9 mouse cellular contexts compared by ENCODE assay signal in the genomic region with DNA sequence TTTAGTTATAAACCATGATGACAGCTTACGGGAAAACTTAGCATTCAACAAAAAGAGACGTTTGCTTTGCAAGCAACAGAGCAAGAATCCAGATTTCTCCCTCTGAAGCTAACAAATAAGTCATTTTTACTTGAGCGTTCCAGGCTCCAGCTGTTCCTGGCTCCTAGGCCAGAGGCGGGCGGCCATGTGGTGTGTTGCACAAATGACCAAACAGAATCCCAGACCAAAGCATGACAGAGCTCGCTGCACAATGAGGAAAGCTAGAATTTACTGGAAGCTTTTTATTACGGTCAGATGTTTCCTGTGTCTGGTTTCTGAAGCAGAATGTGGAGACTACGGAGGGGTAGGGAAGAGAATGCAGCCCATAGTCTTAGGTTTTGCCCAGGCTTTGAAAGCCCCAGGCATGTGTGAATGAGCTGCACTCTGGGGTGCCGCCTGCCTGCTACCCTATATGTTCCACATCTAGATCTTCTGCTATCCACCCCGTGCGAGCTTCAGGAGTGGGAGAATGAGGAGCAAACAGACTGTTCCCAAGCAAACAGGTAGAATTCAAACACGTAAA.
DNase-seq lines count a peak whose midpoint lies in the region; ATAC-seq and TF ChIP-seq lines count a peak whose summit lies in the region.
"Had no signal": no experiment of that assay in that cellular context is flagged by ENCODE, and none has a peak within 500 bp of the region (broad histone marks: within the 10 kb centered on the region; RNA-seq: fewer than 3 reads in every experiment).

No protein-coding gene starts in this region.

- no peak overlapping the region for H3K4me3 ChIP-seq in hindbrain, embryonic 14.5 days (replicated peaks; ENCODE audit: low read length)
- H3K4me3 ChIP-seq in hindbrain, embryonic 12.5 days = no peak overlapping the region
- H3K4me3 ChIP-seq in embryonic facial prominence, embryonic 10.5 days = no peak overlapping the region
- H3K4me3 ChIP-seq in hindbrain, postnatal 0 days (ENCODE audit: low read length) = no peak overlapping the region
- no peak overlapping the region for H3K4me3 ChIP-seq in forebrain, postnatal 0 days (ENCODE audit: low read depth, low read length)

- no peaks in the 10 kb centered on the region for H3K36me3 ChIP-seq in hindbrain, embryonic 14.5 days (replicated peaks; ENCODE audit: control insufficient read depth, insufficient read depth)
- no peaks in the 10 kb centered on the region for H3K36me3 ChIP-seq in hindbrain, embryonic 12.5 days
- no peaks in the 10 kb centered on the region; the same call in 1 of the 2 replicates for H3K36me3 ChIP-seq in embryonic facial prominence, embryonic 10.5 days (replicated peaks)
- H3K36me3 ChIP-seq in hindbrain, postnatal 0 days (ENCODE audit: insufficient read depth, low read length) = no peaks in the 10 kb centered on the region
- no peaks in the 10 kb centered on the region for H3K36me3 ChIP-seq in forebrain, postnatal 0 days (ENCODE audit: insufficient read depth)

- no peaks in the 10 kb centered on the region for H3K27me3 ChIP-seq in hindbrain, embryonic 14.5 days (ENCODE audit: control insufficient read depth, insufficient read depth, low read length)
- no peaks in the 10 kb centered on the region for H3K27me3 ChIP-seq in hindbrain, embryonic 12.5 days
- no peaks in the 10 kb centered on the region for H3K27me3 ChIP-seq in embryonic facial prominence, embryonic 10.5 days (replicated peaks; ENCODE audit: low read depth, poor library complexity, severe bottlenecking)
- no peaks in the 10 kb centered on the region for H3K27me3 ChIP-seq in hindbrain, postnatal 0 days (ENCODE audit: insufficient read depth, low read length)
- no peaks in the 10 kb centered on the region for H3K27me3 ChIP-seq in forebrain, postnatal 0 days (ENCODE audit: insufficient read depth, low read length)

- H3K4me2 ChIP-seq in hindbrain, embryonic 14.5 days (replicated peaks) = no peak overlapping the region
- no peak overlapping the region for H3K4me2 ChIP-seq in hindbrain, embryonic 12.5 days (replicated peaks)
- H3K4me2 ChIP-seq in hindbrain, postnatal 0 days (ENCODE audit: low read depth, low read length) = no peak overlapping the region
- no peak overlapping the region for H3K4me2 ChIP-seq in forebrain, postnatal 0 days (ENCODE audit: low read depth)

- no peak overlapping the region for H3K9ac ChIP-seq in hindbrain, embryonic 14.5 days
- no peak overlapping the region for H3K9ac ChIP-seq in hindbrain, embryonic 12.5 days
- H3K9ac ChIP-seq in hindbrain, postnatal 0 days (replicated peaks; ENCODE audit: low read length) = no peak overlapping the region
- H3K9ac ChIP-seq in forebrain, postnatal 0 days = no peak overlapping the region

- no peaks in the 10 kb centered on the region; the same call in none of the 2 replicates for H3K4me1 ChIP-seq in hindbrain, embryonic 14.5 days (replicated peaks; ENCODE audit: control insufficient read depth, insufficient read depth, low read length)
- H3K4me1 ChIP-seq in hindbrain, embryonic 12.5 days = peaks cover 25% of the 10 kb centered on the region
- H3K4me1 ChIP-seq in embryonic facial prominence, embryonic 10.5 days = peaks cover 47% of the 10 kb centered on the region
- H3K4me1 ChIP-seq in hindbrain, postnatal 0 days (ENCODE audit: insufficient read depth, low read length) = peaks cover 3% of the 10 kb centered on the region; the same call in 1 of the 2 replicates
- H3K4me1 ChIP-seq in forebrain, postnatal 0 days (ENCODE audit: insufficient read depth) = no peaks in the 10 kb centered on the region

- TF ChIP-seq CTCF in hindbrain, postnatal 0 days (IDR thresholded peaks at IDR 0.05; ENCODE audit: low read depth) = no peak
- TF ChIP-seq CTCF in forebrain, postnatal 0 days (IDR thresholded peaks at IDR 0.05; ENCODE audit: low read depth) = no peak

- no peak for ATAC-seq in hindbrain, embryonic 14.5 days (ENCODE audit: low FRiP score)
- no peak for ATAC-seq in hindbrain, embryonic 12.5 days (ENCODE audit: low FRiP score)
- 0 out of 2 replicates have a peak, but pooled peaks have one; percentile 43 for ATAC-seq in hindbrain, postnatal 0 days
- ATAC-seq in forebrain, postnatal 0 days = no peak
- ATAC-seq: midbrain, embryonic 16.5 days had no signal

- DNase-seq in hindbrain, embryonic 14.5 days (ENCODE audit: low spot score) = no peak
- DNase-seq in embryonic facial prominence, embryonic 10.5 days (ENCODE audit: low spot score) = no peak
- DNase-seq in hindbrain, postnatal 0 days (ENCODE audit: low spot score) = peak; percentile 48
- DNase-seq in lung, postnatal 10 days = peak; percentile 71
- DNase-seq in ovary, postnatal 10 days (ENCODE audit: low spot score) = no peak
- DNase-seq in forebrain, postnatal 0 days = no peak
- no peak for DNase-seq in spleen, postnatal 14 days (ENCODE audit: low spot score in 2 of 2)

- no peaks in the 10 kb centered on the region for H3K9me3 ChIP-seq in hindbrain, embryonic 14.5 days (ENCODE audit: control insufficient read depth, low read length)
- no peaks in the 10 kb centered on the region for H3K9me3 ChIP-seq in hindbrain, embryonic 12.5 days (replicated peaks)
- H3K9me3 ChIP-seq in embryonic facial prominence, embryonic 10.5 days = no peaks in the 10 kb centered on the region
- no peaks in the 10 kb centered on the region for H3K9me3 ChIP-seq in hindbrain, postnatal 0 days (ENCODE audit: low read length)
- H3K9me3 ChIP-seq in forebrain, postnatal 0 days (ENCODE audit: low read length) = no peaks in the 10 kb centered on the region

- WGBS in hindbrain, embryonic 14.5 days = 72% methylated on average over 12 of the region's 12 CpGs
- WGBS in hindbrain, embryonic 12.5 days = 65% methylated on average over 12 of the region's 12 CpGs
- WGBS in embryonic facial prominence, embryonic 10.5 days = 77% methylated on average over 12 of the region's 12 CpGs
- 50% methylated on average over 12 of the region's 12 CpGs for WGBS in hindbrain, postnatal 0 days
- WGBS in forebrain, postnatal 0 days = 62% methylated on average over 12 of the region's 12 CpGs

- H3K27ac ChIP-seq in hindbrain, embryonic 14.5 days = 0 out of 2 replicates have a peak overlapping the region, but pooled peaks have one; percentile 4
- no peak overlapping the region for H3K27ac ChIP-seq in hindbrain, embryonic 12.5 days
- H3K27ac ChIP-seq in embryonic facial prominence, embryonic 10.5 days (replicated peaks) = 0 out of 2 replicates have a peak overlapping the region, but pooled peaks have one; percentile 5
- no peak overlapping the region for H3K27ac ChIP-seq in hindbrain, postnatal 0 days
- H3K27ac ChIP-seq in forebrain, postnatal 0 days (ENCODE audit: low read depth, low read length) = no peak overlapping the region; the same call in 1 of the 2 replicates

Comparison
In these comparisons a context has a peak if more than half of its experiments do, and no peak if none do; other contexts are left out.
1. DNase-seq: peak in hindbrain, postnatal 0 days (single experiment) and lung, postnatal 10 days (single experiment); none in hindbrain, embryonic 14.5 days (single experiment), embryonic facial prominence, embryonic 10.5 days (single experiment), ovary, postnatal 10 days (single experiment), forebrain, postnatal 0 days (single experiment) and spleen, postnatal 14 days (0 of 2).
2. H3K27ac ChIP-seq: peak in hindbrain, embryonic 14.5 days (single experiment) and embryonic facial prominence, embryonic 10.5 days (single experiment); none in hindbrain, embryonic 12.5 days (single experiment), hindbrain, postnatal 0 days (single experiment) and forebrain, postnatal 0 days (single experiment).